Mouse (Mus musculus) midbrain, embryonic 14.5 days (tissue): ENCODE data around the gene Prkn. TPM values are rescaled to one million over a fixed set of nuclear protein-coding genes. Genes with fewer than 3 reads are reported as not detected.

Experiments
- ATAC-seq: fragments of 200-750 bp; cut with Nextera tagmentation; 2 replicates; pipeline ENCODE4 v1.8.0; 2017; ENCODE audit warnings: moderate number of reproducible peaks, moderate library complexity; ENCODE audit not compliant: low FRiP score, low TSS enrichment
- DNase-seq: peaks from one replicate; pipeline ENCODE4 v3.0.0-alpha.2; 2015
- H3K27ac ChIP-seq: fragments of 300-500 bp; sonication (generic); replicated peaks from 2 replicates; pipeline ENCODE4 v1.5.1; 2014; ENCODE audit warnings: mild to moderate bottlenecking, low read depth, low read length, moderate library complexity
- H3K27me3 ChIP-seq: fragments of 300-500 bp; sonication (generic); 2 replicates; pipeline ENCODE4 v1.6.1; 2014; ENCODE audit warnings: low read length, control low read depth, mixed read lengths; ENCODE audit not compliant: control insufficient read depth, insufficient read depth
- H3K36me3 ChIP-seq: fragments of 300-500 bp; sonication (generic); 2 replicates; pipeline ENCODE4 v1.6.1; 2014; ENCODE audit warnings: low read length, control low read depth; ENCODE audit not compliant: control insufficient read depth, insufficient read depth
- H3K4me1 ChIP-seq: fragments of 300-500 bp; sonication (generic); 2 replicates; pipeline ENCODE4 v1.6.1; 2014; ENCODE audit warnings: mild to moderate bottlenecking, antibody characterized with exemption, low read length, control low read depth; ENCODE audit not compliant: control insufficient read depth, insufficient read depth
- H3K4me2 ChIP-seq: fragments of 300-500 bp; sonication (generic); 2 replicates; pipeline ENCODE4 v1.6.1; 2014; ENCODE audit warnings: mild to moderate bottlenecking, low read length, moderate library complexity
- H3K4me3 ChIP-seq: fragments of 300-500 bp; sonication (generic); replicated peaks from 2 replicates; pipeline ENCODE4 v1.5.1; 2014; ENCODE audit warnings: low read depth, low read length
- H3K9ac ChIP-seq: fragments of 300-500 bp; sonication (generic); replicated peaks from 2 replicates; pipeline ENCODE4 v1.6.1; 2014; ENCODE audit warnings: mild to moderate bottlenecking, low read length, moderate library complexity
- H3K9me3 ChIP-seq: fragments of 300-500 bp; sonication (generic); 2 replicates; pipeline ENCODE4 v1.6.1; 2016; ENCODE audit warnings: low read length, control low read depth, mixed read lengths; ENCODE audit not compliant: control insufficient read depth
- WGBS: fragments of 180-500 bp; shearing (Covaris S2); extraction: QIAGEN DNeasy Blood & Tissue Kit; methylation state at CpG from one replicate; pipeline ENCODE4 v1.1.7; 2014; 5-methylcytosine and 5-hydroxymethylcytosine counted together
- polyA plus RNA-seq: library from polyadenylated mRNA; unstranded; fragments of >200 nt; fragmentation: Nextera tagmentation; extraction: Ambion mirVana; gene quantifications from 2 replicates; pipeline ENCODE4 v1.2.1, GENCODE M21; 2014

The Prkn gene
- polyA plus RNA-seq, 1 experiment from 2014 or later, result 4.4 TPM

- Histone ChIP-seq H3K9ac (no peak overlapping the region), H3K4me3 (no peak overlapping the region), H3K36me3 (no peaks in the 10 kb centered on the region), H3K27ac (no peak overlapping the region), H3K4me1 (no peaks in the 10 kb centered on the region), H3K9me3 (no peaks in the 10 kb centered on the region), H3K27me3 (no peaks in the 10 kb centered on the region), H3K4me2 (no peak overlapping the region)
- ATAC-seq (no peak), DNase-seq (no peak)
Measured at GRCm38 (mm10) chr17:11271876-11272275, 431.7 kb downstream of the Prkn start.

GRCm38 (mm10) chr17:11284246-11284645 lies 444.1 kb downstream of the Prkn start:
- H3K9me3 ChIP-seq, result no peaks in the 10 kb centered on the region
- WGBS, result 88% methylated on average over 4 of the region's 4 CpGs
- no peaks in the 10 kb centered on the region for H3K36me3 ChIP-seq
- ATAC-seq (no peak), DNase-seq (no peak)
- H3K27ac ChIP-seq, result no peak overlapping the region
- H3K4me2 ChIP-seq, result no peak overlapping the region
- H3K27me3 ChIP-seq, result no peaks in the 10 kb centered on the region
- no peak overlapping the region for H3K4me3 ChIP-seq
- H3K4me1 ChIP-seq, result no peaks in the 10 kb centered on the region
- H3K9ac ChIP-seq, result no peak overlapping the region

- Histone ChIP-seq H3K4me3 (no peak overlapping the region), H3K9me3 (no peaks in the 10 kb centered on the region), H3K4me2 (no peak overlapping the region), H3K27ac (no peak overlapping the region), H3K4me1 (no peaks in the 10 kb centered on the region), H3K36me3 (no peaks in the 10 kb centered on the region), H3K9ac (no peak overlapping the region), H3K27me3 (no peaks in the 10 kb centered on the region)
- DNase-seq, result no peak
- ATAC-seq, result no peak
- WGBS, result 80% methylated on average over 3 of the region's 3 CpGs
Measured at GRCm38 (mm10) chr17:11290183-11290582, 450.0 kb downstream of the Prkn start.

GRCm38 (mm10) chr17:11303116-11303515 lies 462.9 kb downstream of the Prkn start:
- Histone ChIP-seq H3K9me3 (no peaks in the 10 kb centered on the region), H3K36me3 (no peaks in the 10 kb centered on the region), H3K27me3 (no peaks in the 10 kb centered on the region), H3K4me1 (no peaks in the 10 kb centered on the region), H3K4me2 (no peak overlapping the region), H3K4me3 (no peak overlapping the region), H3K27ac (no peak overlapping the region), H3K9ac (no peak overlapping the region)
- DNase-seq (no peak), ATAC-seq (no peak)
- 69% methylated on average over 9 of the region's 9 CpGs for WGBS

- no peak overlapping the region for H3K4me2 ChIP-seq
- no peaks in the 10 kb centered on the region for H3K27me3 ChIP-seq
- 0 out of 2 replicates have a peak, but pooled peaks cover 4% of the 10 kb centered on the region for H3K4me1 ChIP-seq
- no peaks in the 10 kb centered on the region for H3K9me3 ChIP-seq
- H3K27ac ChIP-seq, result no peak overlapping the region
- no peak overlapping the region for H3K9ac ChIP-seq
- WGBS, result 29% methylated on average over 1 of the region's 1 CpGs
- no peak overlapping the region for H3K4me3 ChIP-seq
- DNase-seq (no peak), ATAC-seq (no peak)
- H3K36me3 ChIP-seq, result no peaks in the 10 kb centered on the region
Measured at GRCm38 (mm10) chr17:11309843-11310242, 469.7 kb downstream of the Prkn start.

GRCm38 (mm10) chr17:11314163-11314562 lies 474.0 kb downstream of the Prkn start:
- DNase-seq (no peak), ATAC-seq (no peak)
- WGBS, result 90% methylated on average over 2 of the region's 2 CpGs
- H3K27ac ChIP-seq, result no peak overlapping the region
- no peaks in the 10 kb centered on the region for H3K4me1 ChIP-seq
- H3K9me3 ChIP-seq, result no peaks in the 10 kb centered on the region
- H3K36me3 ChIP-seq, result no peaks in the 10 kb centered on the region
- no peak overlapping the region for H3K4me3 ChIP-seq
- H3K9ac ChIP-seq, result no peak overlapping the region
- no peaks in the 10 kb centered on the region for H3K27me3 ChIP-seq
- H3K4me2 ChIP-seq, result no peak overlapping the region

- no peak for ATAC-seq
- no peak overlapping the region for H3K9ac ChIP-seq
- no peak overlapping the region for H3K4me3 ChIP-seq
- H3K9me3 ChIP-seq, result no peaks in the 10 kb centered on the region
- 86% methylated on average over 4 of the region's 4 CpGs for WGBS
- no peaks in the 10 kb centered on the region for H3K27me3 ChIP-seq
- H3K27ac ChIP-seq, result no peak overlapping the region
- no peak for DNase-seq
- H3K4me1 ChIP-seq, result no peaks in the 10 kb centered on the region
- H3K4me2 ChIP-seq, result no peak overlapping the region
- no peaks in the 10 kb centered on the region for H3K36me3 ChIP-seq
Measured at GRCm38 (mm10) chr17:11315675-11316074, 475.5 kb downstream of the Prkn start.

GRCm38 (mm10) chr17:11318946-11319345 lies 478.8 kb downstream of the Prkn start:
- no peak overlapping the region for H3K27ac ChIP-seq
- DNase-seq (no peak), ATAC-seq (no peak)
- H3K9ac ChIP-seq, result no peak overlapping the region
- no peak overlapping the region for H3K4me2 ChIP-seq
- H3K27me3 ChIP-seq, result no peaks in the 10 kb centered on the region
- H3K4me3 ChIP-seq, result no peak overlapping the region
- no peaks in the 10 kb centered on the region for H3K9me3 ChIP-seq
- H3K4me1 ChIP-seq, result no peaks in the 10 kb centered on the region
- H3K36me3 ChIP-seq, result no peaks in the 10 kb centered on the region
- 93% methylated on average over 7 of the region's 7 CpGs for WGBS

GRCm38 (mm10) chr17:11319666-11320360 lies 479.6 kb downstream of the Prkn start:
- Histone ChIP-seq H3K4me3 (no peak overlapping the region), H3K4me2 (no peak overlapping the region), H3K27me3 (no peaks in the 10 kb centered on the region), H3K9me3 (no peaks in the 10 kb centered on the region), H3K4me1 (no peaks in the 10 kb centered on the region), H3K9ac (no peak overlapping the region), H3K36me3 (no peaks in the 10 kb centered on the region), H3K27ac (no peak overlapping the region)
- peak; percentile 56 for DNase-seq
- 66% methylated on average over 7 of the region's 7 CpGs for WGBS
- ATAC-seq, result no peak
